Mouse (Mus musculus) spleen, adult 18-20 months (tissue): Measurements from ENCODE around the gene Spg21.

Source experiments
- DNase-seq, 2 experiments: peaks; one replicate each; pipeline ENCODE4 v3.0.0; 2022; ENCODE audit warnings: mixed read lengths in 2 of 2

The Spg21 gene

GRCm38 (mm10) chr9:65480071-65480470, 19.3 kb downstream of the Spg21 start:
- DNase-seq = no peak

GRCm38 (mm10) chr9:65491476-65491875, 30.7 kb downstream of the Spg21 start:
- DNase-seq = no peak

GRCm38 (mm10) chr9:65492351-65492750, 31.6 kb downstream of the Spg21 start:
- DNase-seq = no peak

GRCm38 (mm10) chr9:65492851-65493250, 32.1 kb downstream of the Spg21 start:
- DNase-seq = no peak

- no peak for DNase-seq
Observed at GRCm38 (mm10) chr9:65502146-65502545, 41.4 kb downstream of the Spg21 start.

GRCm38 (mm10) chr9:65502721-65503505, 42.2 kb downstream of the Spg21 start:
- DNase-seq = no peak

GRCm38 (mm10) chr9:65508449-65508848, 47.7 kb downstream of the Spg21 start:
- DNase-seq = no peak

- no peak for DNase-seq
Observed at GRCm38 (mm10) chr9:65512520-65512919, 51.8 kb downstream of the Spg21 start.

GRCm38 (mm10) chr9:65514431-65514830, 53.7 kb downstream of the Spg21 start:
- DNase-seq = no peak

GRCm38 (mm10) chr9:65514851-65515261, 54.1 kb downstream of the Spg21 start:
- no peak for DNase-seq

GRCm38 (mm10) chr9:65519807-65520504, 59.2 kb downstream of the Spg21 start, which contains the start of gene Ankdd1a:
TSS of gene Ankdd1a (minus strand) at chr9:65520193.
- no peak for DNase-seq

- no peak for DNase-seq
Observed at GRCm38 (mm10) chr9:65520505-65520876, 59.7 kb downstream of the Spg21 start.

GRCm38 (mm10) chr9:65523611-65524364, 63.0 kb downstream of the Spg21 start:
- DNase-seq = peak; percentile 67 to 81

- no peak for DNase-seq
Observed at GRCm38 (mm10) chr9:65525445-65526195, 64.9 kb downstream of the Spg21 start.

- DNase-seq = no peak
Observed at GRCm38 (mm10) chr9:65528417-65529038, 67.8 kb downstream of the Spg21 start.

- no peak for DNase-seq
Observed at GRCm38 (mm10) chr9:65529659-65530058, 68.9 kb downstream of the Spg21 start.

- DNase-seq = no peak
Observed at GRCm38 (mm10) chr9:65531283-65531682, 70.5 kb downstream of the Spg21 start.

- DNase-seq = no peak
Observed at GRCm38 (mm10) chr9:65532986-65533385, 72.2 kb downstream of the Spg21 start.

- no peak for DNase-seq
Observed at GRCm38 (mm10) chr9:65534111-65534510, 73.4 kb downstream of the Spg21 start.

GRCm38 (mm10) chr9:65535191-65535722, 74.5 kb downstream of the Spg21 start:
- peak; percentile 66 to 68 for DNase-seq

- DNase-seq = peak; percentile 22 to 45
Observed at GRCm38 (mm10) chr9:65535789-65536469, 75.2 kb downstream of the Spg21 start.
